Mouse (Mus musculus): ENCODE measurements around the gene Plcl1. TPM values are rescaled to one million over a fixed set of nuclear protein-coding genes. Genes with fewer than 3 reads are reported as not detected.

Plcl1 gene
- total RNA-seq (2012; rRNA removed) = not detected in 2 replicates
- not detected for polyA plus RNA-seq (2012; ENCODE audit: insufficient read depth in 1 of 2, insufficient read length in 2 of 2, low read depth in 1 of 2, low replicate concordance in 2 of 2, missing spikeins in 1 of 2)

DNA sequence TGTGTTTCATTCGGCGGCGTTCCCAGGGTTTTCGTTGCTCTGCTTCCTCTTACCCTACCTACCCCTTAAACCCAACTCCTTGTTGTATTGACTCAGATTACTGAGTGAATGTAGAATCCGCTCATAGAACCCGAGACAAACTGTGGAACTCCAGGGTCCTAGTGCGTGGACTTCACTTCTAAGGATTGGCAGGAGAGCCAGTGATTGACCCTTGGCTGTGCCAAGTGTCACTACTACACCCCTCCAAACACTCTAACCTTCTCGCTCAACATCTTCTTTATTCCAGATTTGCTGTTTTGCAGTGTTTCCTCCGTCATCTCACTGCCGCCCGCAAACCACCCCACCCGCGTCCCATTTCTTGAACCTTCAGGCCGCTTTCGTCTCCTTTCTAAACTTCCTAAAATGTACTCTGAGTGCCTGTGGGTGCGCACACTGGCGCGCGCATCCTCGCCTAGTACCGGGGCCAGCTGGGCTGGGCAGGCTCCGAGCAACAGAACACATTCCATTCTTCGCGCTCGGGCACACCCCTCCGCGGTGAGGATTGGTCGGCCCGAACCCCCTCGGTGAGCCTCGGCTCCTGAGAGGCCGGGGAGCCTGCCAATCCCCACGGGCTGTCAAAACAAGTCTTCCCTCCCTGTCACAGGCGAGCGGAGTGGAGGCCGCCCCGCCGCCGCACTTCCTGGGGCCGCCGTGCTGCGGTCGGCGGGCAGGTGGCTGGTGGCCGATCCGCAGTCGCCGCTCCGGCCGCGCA lies at the start of gene Plcl1:
Gene Plcl1, plus strand, starts transcription at position 650 of the 751 bp plus-strand sequence.
- H3K4me3 ChIP-seq (ENCODE audit: control insufficient read depth in 1 of 2, insufficient read depth in 1 of 2, low read depth in 2 of 2, low read length in 2 of 2) = no peak within 1 kb of the TSS
- no peaks in the 10 kb centered on the region for H3K4me1 ChIP-seq (ENCODE audit: control insufficient read depth in 1 of 2, insufficient read depth in 2 of 2, low read length in 2 of 2)

DNA sequence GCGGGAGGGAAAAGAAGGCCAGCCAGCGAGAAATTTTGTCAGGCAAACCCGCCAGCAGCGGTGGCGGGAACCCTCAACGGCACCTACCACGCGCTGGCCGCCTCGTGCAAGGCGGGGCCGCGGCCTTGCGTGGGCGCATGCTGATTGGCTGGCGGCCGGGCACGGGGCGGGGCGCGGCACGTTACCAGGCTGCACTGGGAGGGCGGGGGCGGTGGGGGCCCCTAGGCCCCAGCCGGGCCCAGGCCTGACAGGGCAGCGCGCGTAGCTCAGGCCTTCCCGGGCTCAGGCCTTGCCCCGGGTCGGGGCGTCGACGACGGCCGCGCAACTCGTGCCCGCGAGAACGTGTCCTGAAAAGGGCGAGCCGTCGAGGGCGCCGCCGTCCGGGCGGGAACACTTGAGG lies 43.1 kb upstream of the Plcl1 start:
- Histone ChIP-seq H3K79me2 (ENCODE audit: control insufficient read depth, insufficient read depth, low read length, poor library complexity) (no peaks in the 10 kb centered on the region), H3K27me3 (ENCODE audit: control insufficient read depth in 1 of 2, insufficient read depth in 2 of 2, low read length in 2 of 2) (no peaks in the 10 kb centered on the region; a peak in 2 of 4 replicates), H3K36me3 (ENCODE audit: control insufficient read depth in 1 of 2, insufficient read depth in 2 of 2, low read length in 2 of 2) (no peaks in the 10 kb centered on the region), H3K4me3 (ENCODE audit: control insufficient read depth in 1 of 2, insufficient read depth in 1 of 2, low read depth in 2 of 2, low read length in 2 of 2) (no peak overlapping the region), H3K9ac (ENCODE audit: control insufficient read depth, low read depth, low read length, poor library complexity, severe bottlenecking) (no peak overlapping the region), H3K27ac (ENCODE audit: control insufficient read depth, low read depth, low read length) (no peak overlapping the region), H3K4me1 (ENCODE audit: control insufficient read depth in 1 of 2, insufficient read depth in 2 of 2, low read length in 2 of 2) (no peaks in the 10 kb centered on the region), H3K9me3 (replicated peaks; ENCODE audit: insufficient read depth, low read length) (no peaks in the 10 kb centered on the region)
- no peak for DNase-seq (ENCODE audit: low read depth, low spot score)
- TF ChIP-seq KAT2A (conservative IDR thresholded peaks at IDR 0.05; ENCODE audit: low read depth, low read length) = no peak
- TF ChIP-seq NRF1 (IDR thresholded peaks at IDR 0.05; ENCODE audit: insufficient read depth, low read depth, low read length, poor library complexity, severe bottlenecking) = no peak
- no peak for TF ChIP-seq USF1 (IDR thresholded peaks at IDR 0.05; ENCODE audit: low read depth, low read length)
- TF ChIP-seq SMC3 (IDR thresholded peaks at IDR 0.05; ENCODE audit: low read depth, low read length) = no peak
- TF ChIP-seq UBTF (IDR thresholded peaks at IDR 0.05; ENCODE audit: borderline replicate concordance, insufficient read depth, low read depth, low read length) = no peak
- no peak for TF ChIP-seq TCF12 (IDR thresholded peaks at IDR 0.05; ENCODE audit: low read depth, low read length)
- TF ChIP-seq MYB (IDR thresholded peaks at IDR 0.05; ENCODE audit: low read depth, low read length) = no peak
- no peak for TF ChIP-seq ZKSCAN1 (IDR thresholded peaks at IDR 0.05; ENCODE audit: low read depth, low read length)
- no peak for TF ChIP-seq POLR2A (IDR thresholded peaks at IDR 0.05; ENCODE audit: control insufficient read depth in 1 of 2, insufficient read depth in 1 of 2, low read depth in 1 of 2, low read length in 2 of 2, poor library complexity in 1 of 2)
- no peak for TF ChIP-seq RCOR1 (IDR thresholded peaks at IDR 0.05; ENCODE audit: low read depth, low read length)
- no peak for TF ChIP-seq GABPA (IDR thresholded peaks at IDR 0.05; ENCODE audit: low read depth, low read length)
- TF ChIP-seq ETS1 (IDR thresholded peaks at IDR 0.05; ENCODE audit: low read depth, low read length) = no peak
- no peak for TF ChIP-seq MYC (IDR thresholded peaks at IDR 0.05; ENCODE audit: low read depth, low read length)

More for the DNA sequence above, at the start of gene Plcl1:
- Histone ChIP-seq H3K79me2 (ENCODE audit: control insufficient read depth, insufficient read depth, low read length, poor library complexity) (no peaks in the 10 kb centered on the region), H3K27me3 (ENCODE audit: control insufficient read depth in 1 of 2, insufficient read depth in 2 of 2, low read length in 2 of 2) (no peaks in the 10 kb centered on the region), H3K36me3 (ENCODE audit: control insufficient read depth in 1 of 2, insufficient read depth in 2 of 2, low read length in 2 of 2) (no peaks in the 10 kb centered on the region), H3K9me3 (replicated peaks; ENCODE audit: insufficient read depth, low read length) (no peaks in the 10 kb centered on the region), H3K27ac (ENCODE audit: control insufficient read depth, low read depth, low read length) (no peak within 1 kb of the TSS), H3K9ac (ENCODE audit: control insufficient read depth, low read depth, low read length, poor library complexity, severe bottlenecking) (no peak within 1 kb of the TSS)
- no peak for TF ChIP-seq TCF12 (IDR thresholded peaks at IDR 0.05; ENCODE audit: low read depth, low read length)
- no peak for TF ChIP-seq BHLHE40 (IDR thresholded peaks at IDR 0.05; ENCODE audit: borderline replicate concordance, low read depth, low read length)
- no peak for TF ChIP-seq JUND (IDR thresholded peaks at IDR 0.05; ENCODE audit: low read depth, low read length)
- TF ChIP-seq CTCF (IDR thresholded peaks at IDR 0.05 in 2 of 3, conservative IDR thresholded peaks at IDR 0.05 in 1 of 3; ENCODE audit: control insufficient read depth in 1 of 3, insufficient read depth in 1 of 3, low read depth in 2 of 3, low read length in 3 of 3, poor library complexity in 1 of 3, severe bottlenecking in 1 of 3) = no peak
- TF ChIP-seq MAZ (IDR thresholded peaks at IDR 0.05; ENCODE audit: low read depth, low read length) = no peak
- DNase-seq (ENCODE audit: low read depth, low spot score) = no peak

Data from MEL (cell line).